Mouse (Mus musculus) kidney, postnatal 10 days (tissue): ENCODE measurements around the gene Zfp641.

Experiments
- DNase-seq: peaks from one replicate; pipeline ENCODE4 v3.0.0; 2021; ENCODE audit warnings: mixed read lengths

Gene Zfp641

DNA sequence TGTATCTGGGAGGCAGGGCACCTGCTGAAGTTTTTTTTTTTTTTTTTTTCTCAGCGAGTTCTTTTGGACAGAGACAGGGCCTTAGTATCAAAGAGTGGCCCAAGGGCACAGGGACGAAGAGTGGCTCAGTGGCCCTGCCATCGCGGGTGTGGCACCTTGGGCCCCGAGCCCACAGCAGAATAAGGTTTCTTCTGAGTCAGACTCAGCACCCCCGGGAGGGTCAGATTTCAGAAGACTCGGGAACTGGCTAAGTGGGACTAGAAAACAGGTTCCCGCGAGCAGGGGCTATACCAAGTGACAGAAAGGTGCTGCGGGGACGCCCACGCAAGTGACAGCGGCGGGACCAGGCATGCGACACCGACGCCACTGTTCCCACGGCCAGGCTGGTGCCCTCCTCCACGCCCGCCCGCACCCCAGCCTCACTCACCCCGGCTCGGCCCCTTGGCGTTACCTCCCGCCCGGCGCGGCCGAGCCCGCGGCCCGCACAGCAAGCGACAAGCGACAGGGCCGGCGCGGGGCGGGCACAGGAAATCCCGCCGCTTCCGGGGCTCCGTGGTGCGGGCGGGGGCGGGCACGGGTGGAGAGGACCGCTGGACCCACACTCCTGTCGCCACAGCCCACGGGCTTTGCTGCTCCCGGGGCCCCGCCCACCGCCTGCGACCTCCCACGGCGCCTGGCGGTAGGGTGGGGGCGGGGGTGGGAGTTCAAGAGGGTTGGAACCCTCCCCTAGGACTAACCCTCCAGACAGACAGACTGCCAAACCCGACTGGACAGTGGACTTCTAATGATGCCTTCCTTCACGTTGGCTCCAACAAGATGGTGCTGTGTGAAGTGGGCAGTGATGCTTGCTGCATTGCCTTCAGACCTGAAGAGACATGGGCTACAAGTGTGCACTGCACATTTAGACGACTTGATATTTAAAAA, at the start of gene Zfp641:
Gene Zfp641, minus strand, starts transcription at position 534 of the 924 bp plus-strand sequence.
- peak; percentile 72 for DNase-seq

DNA sequence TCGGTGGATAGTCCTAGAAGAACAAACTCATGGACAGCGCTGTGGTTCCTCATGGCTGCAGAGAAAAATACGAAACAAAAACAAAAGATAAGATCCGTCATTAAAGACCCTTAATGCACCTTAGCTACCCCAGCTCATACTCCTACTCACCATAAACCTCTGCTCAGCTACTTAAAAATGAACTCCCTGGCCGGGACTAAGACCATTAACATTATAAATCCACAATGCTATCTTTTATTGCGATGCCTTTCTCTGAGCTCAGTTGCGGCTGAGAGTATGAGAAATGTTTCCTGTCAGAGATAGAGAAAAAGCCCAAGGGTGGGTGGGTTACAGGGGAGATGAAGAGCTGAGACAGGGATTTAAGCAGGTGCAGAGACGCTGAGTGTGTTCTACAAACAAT, 44.9 kb upstream of the Zfp641 start, which contains the start of gene Olfr284:
Gene Olfr284, minus strand, starts transcription at position 101 of the 400 bp plus-strand sequence.
- no peak for DNase-seq

DNA sequence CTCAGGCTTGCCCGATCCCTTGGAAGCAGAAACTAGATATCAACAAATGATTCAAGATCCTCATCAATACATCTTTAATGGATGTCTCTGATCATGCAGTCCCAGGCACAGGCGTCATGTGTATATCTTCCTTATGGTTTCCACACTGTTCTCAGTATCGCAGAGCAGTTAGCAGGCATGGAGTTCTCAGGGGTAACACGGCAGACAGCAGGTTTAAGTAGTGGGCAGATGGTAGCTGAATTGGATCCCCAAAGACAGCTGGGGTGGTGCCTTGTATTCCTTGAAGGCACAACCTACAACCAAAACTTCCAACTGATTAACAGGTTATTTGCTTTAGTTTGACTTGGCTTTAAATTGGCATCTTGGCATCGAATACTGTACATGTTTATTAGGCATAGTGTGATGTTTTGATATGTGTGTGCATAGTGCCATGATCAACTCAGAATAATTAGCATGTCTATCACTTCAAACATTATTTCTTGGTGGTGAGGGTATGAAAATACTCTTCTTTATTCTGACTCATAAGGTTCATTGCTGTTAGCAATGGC, 21.3 kb upstream of the Zfp641 start, which contains the start of gene Olfr285:
Gene Olfr285, minus strand, starts transcription at position 177 of the 548 bp plus-strand sequence.
- no peak for DNase-seq

DNA sequence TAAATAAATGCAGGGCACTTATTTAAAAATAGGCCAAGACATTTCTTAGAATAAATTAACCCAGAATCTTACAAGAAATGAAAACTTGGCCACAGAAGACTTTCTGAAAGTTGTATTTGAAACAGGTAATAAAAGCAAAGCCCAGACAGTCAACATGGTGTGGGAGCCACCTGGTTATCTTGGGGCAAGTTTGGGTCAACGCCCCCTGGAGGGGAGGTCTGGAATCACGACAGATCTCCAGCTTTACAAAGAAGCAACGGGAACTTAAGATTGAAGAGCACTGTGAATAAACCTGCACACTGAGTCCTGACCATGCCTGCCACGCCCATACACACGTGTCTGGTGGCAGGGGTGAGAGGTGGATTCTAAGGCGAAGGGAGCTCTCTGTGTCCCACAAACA, 19.7 kb upstream of the Zfp641 start:
- DNase-seq = no peak

DNA sequence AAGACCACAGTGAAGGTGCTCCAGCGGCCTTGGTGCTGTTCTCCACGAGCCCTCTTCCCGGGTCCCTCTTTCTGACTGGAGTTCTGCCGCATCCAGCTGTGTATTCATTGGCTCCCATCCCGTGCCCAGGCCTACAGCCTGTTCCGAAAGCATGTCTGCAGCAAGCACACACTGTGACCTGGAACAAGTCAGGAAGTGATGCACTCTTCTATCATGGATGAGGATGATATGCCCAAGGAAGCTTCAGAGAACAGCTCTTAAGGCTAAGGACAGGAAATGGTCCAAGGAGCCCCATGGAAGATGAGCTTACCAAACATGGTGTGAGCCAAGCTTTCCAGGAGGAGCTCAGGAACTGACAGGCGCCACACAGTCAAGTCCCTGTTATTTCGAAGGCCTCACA, 2.3 kb downstream of the Zfp641 start:
- no peak for DNase-seq

DNA sequence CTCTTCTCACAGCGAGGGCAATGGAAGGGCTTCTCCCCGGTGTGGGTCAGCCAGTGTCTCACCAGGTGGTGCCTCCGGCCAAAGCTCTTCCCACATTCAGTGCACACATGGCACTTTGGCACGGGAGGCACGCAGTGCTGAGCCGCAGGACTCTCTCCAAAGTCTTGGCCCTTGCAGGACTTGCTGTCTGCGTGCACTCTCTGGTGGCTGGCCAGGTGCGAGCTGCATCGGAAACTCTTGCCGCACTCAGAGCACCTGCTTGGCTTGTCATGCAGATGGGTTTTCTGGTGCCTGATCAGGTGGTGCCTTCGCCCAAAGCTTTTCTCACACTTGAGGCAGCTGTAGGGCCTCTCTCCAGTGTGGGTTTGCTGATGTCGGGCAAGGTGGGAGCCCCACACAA, 7.4 kb downstream of the Zfp641 start:
- DNase-seq = no peak

DNA sequence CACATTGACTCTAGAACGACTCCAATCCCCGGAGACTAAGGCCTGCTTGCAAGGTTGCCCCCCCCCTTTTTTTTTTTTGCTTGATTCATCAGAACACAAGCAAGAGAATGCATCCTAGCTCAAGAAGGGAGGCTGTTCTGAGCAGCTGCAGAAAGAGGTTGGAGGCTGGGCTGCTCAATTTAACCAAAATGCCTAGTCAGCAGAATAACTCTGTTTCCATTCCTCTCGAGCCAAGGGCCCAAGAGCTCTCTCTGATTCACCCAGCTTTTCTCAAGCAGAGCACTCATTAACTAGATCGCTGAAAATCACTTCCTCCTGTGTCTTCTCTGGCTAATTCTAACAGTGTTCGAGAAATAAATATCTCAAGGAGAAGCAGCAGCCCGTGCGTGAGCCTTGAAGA, 9.5 kb downstream of the Zfp641 start:
- peak; percentile 46 for DNase-seq

DNA sequence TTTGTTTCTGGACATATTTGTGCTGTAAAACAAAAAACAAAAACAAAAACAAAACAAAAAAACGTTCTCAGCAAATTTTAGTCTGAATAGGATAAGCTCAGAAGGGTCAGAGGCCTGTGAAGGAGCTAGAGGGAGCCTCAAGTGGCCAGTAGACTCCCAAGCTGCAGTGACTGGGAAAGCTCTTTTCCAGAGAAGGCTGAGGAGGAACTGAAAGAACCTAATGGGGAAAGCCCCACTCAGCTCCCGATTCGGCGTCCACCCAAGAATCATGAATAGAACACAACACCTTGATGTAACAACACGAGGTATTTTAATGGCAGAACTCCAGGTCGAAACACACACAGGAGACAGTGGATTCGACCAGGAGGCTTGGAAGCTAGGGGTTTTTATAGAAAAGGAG, 38.2 kb downstream of the Zfp641 start:
- DNase-seq = no peak

DNA sequence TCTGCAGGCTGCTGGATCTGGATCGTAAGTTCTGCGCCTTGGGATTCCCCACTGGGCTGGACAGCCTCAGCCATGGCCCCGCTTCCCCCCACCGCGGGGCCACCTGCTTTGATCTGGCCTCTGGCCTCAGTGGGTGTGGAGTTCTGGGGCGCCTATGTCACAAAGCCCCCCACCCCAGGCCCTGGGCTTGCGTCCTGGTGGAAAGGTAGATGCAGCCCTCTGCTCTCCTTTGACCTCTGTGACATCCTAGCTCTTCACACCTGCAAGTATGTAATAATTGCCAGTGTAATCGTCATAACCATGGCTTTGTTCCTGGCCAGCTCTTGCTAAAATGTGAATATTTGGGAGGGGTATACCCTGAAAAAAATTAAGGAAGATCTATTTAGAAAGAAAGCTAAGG, 38.8 kb downstream of the Zfp641 start, which contains the start of gene H1fnt:
Gene H1fnt, minus strand, starts transcription at position 101 of the 400 bp plus-strand sequence.
- DNase-seq = no peak

DNA sequence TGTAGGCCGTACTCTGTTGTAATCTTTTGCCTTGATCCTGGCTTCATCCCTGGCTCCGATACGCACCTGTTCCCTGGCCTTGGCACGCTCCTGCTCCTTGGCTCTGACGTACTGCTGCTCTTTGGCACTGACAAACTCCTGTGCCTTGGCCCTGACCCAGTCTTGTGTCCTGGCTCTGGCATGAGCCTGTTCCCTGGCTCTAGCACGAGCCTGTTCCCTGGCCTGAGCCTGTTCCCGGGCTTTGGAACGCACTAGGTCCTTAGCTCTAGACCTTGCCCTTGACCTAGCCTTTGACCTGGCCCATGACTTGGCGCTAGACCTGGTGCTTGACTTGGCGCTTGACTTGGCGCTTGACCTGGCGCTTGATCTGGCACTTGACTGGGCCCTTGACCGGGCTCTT, 39.7 kb downstream of the Zfp641 start:
- peak; percentile 8 for DNase-seq
